Mouse (Mus musculus) erythroblast, embryonic 14.5 days (primary cell): ENCODE data around the gene Actl6b. TPM values are rescaled to one million over a fixed set of nuclear protein-coding genes. Genes with fewer than 3 reads are reported as not detected.

ENCODE experiments used
- H3K27me3 ChIP-seq: 2 replicates; pipeline ENCODE4 v1.6.1; 2012; ENCODE audit warnings: inconsistent platforms; ENCODE audit not compliant: control insufficient read depth
- H3K36me3 ChIP-seq: 2 replicates; pipeline ENCODE4 v1.6.1; 2012; ENCODE audit warnings: mild to moderate bottlenecking, inconsistent platforms; ENCODE audit not compliant: control insufficient read depth
- H3K4me1 ChIP-seq: 2 replicates; pipeline ENCODE4 v1.6.1; 2012; ENCODE audit warnings: inconsistent platforms; ENCODE audit not compliant: control insufficient read depth
- H3K4me3 ChIP-seq: replicated peaks from 2 replicates; pipeline ENCODE3; 2012; ENCODE audit warnings: moderate library complexity, mild to moderate bottlenecking, inconsistent platforms
- H3K9me3 ChIP-seq: 2 replicates; pipeline ENCODE4 v1.6.1; 2012; ENCODE audit warnings: low read length, inconsistent platforms, mixed read lengths; ENCODE audit not compliant: control insufficient read depth
- GATA1 ChIP-seq: IDR thresholded peaks from 2 replicates; pipeline ENCODE4 v1.6.1; 2012; ENCODE audit warnings: low read length, inconsistent platforms, mixed read lengths
- TAL1 ChIP-seq: IDR thresholded peaks from 3 replicates; pipeline ENCODE4 v1.6.1; 2012; ENCODE audit warnings: low read length, inconsistent platforms, mixed read lengths
- polyA plus RNA-seq: library from polyadenylated mRNA; stranded (reverse); fragments of >175 nt; gene quantifications from 2 replicates; pipeline ENCODE4 v1.2.3, GENCODE M21; 2012

Actl6b gene
- polyA plus RNA-seq, 1 experiment: not detected

GRCm38 (mm10) chr5:137528247-137528968 lies 24.9 kb upstream of the Actl6b start:
- H3K4me1 ChIP-seq: peaks cover 64% of the 10 kb centered on the region

GRCm38 (mm10) chr5:137529221-137529995 lies 23.9 kb upstream of the Actl6b start:
- TF ChIP-seq TAL1 (no peak), GATA1 (no peak)
- Histone ChIP-seq H3K4me3 (no peak overlapping the region), H3K9me3 (no peaks in the 10 kb centered on the region), H3K27me3 (no peaks in the 10 kb centered on the region), H3K36me3 (peaks cover 63% of the 10 kb centered on the region), H3K4me1 (peaks cover 73% of the 10 kb centered on the region)

More at GRCm38 (mm10) chr5:137528247-137528968, 24.9 kb upstream of the Actl6b start:
- H3K27me3 ChIP-seq: no peaks in the 10 kb centered on the region
- no peaks in the 10 kb centered on the region for H3K9me3 ChIP-seq
- TF ChIP-seq TAL1: no peak
- TF ChIP-seq GATA1: no peak
- peaks cover 73% of the 10 kb centered on the region for H3K36me3 ChIP-seq
- H3K4me3 ChIP-seq: no peak overlapping the region

GRCm38 (mm10) chr5:137530075-137530474 lies 23.2 kb upstream of the Actl6b start:
- Histone ChIP-seq H3K36me3 (peaks cover 57% of the 10 kb centered on the region), H3K9me3 (no peaks in the 10 kb centered on the region), H3K27me3 (no peaks in the 10 kb centered on the region), H3K4me1 (peaks cover 73% of the 10 kb centered on the region), H3K4me3 (peak overlapping the region; percentile 89)
- TF ChIP-seq GATA1: no peak
- TF ChIP-seq TAL1: no peak

GRCm38 (mm10) chr5:137530588-137531413 lies 22.5 kb upstream of the Actl6b start:
- peaks cover 49% of the 10 kb centered on the region for H3K36me3 ChIP-seq
- H3K4me1 ChIP-seq: peaks cover 70% of the 10 kb centered on the region

GRCm38 (mm10) chr5:137531414-137532130 lies 21.7 kb upstream of the Actl6b start:
- TF ChIP-seq GATA1 (no peak), TAL1 (no peak)
- Histone ChIP-seq H3K4me1 (peaks cover 63% of the 10 kb centered on the region), H3K27me3 (peaks cover 2% of the 10 kb centered on the region; the same call in 1 of the 2 replicates)

More at GRCm38 (mm10) chr5:137530588-137531413, 22.5 kb upstream of the Actl6b start:
- TF ChIP-seq GATA1: no peak
- TF ChIP-seq TAL1: no peak
- H3K4me3 ChIP-seq: peak overlapping the region; percentile 89
- H3K27me3 ChIP-seq: no peaks in the 10 kb centered on the region
- no peaks in the 10 kb centered on the region for H3K9me3 ChIP-seq

GRCm38 (mm10) chr5:137532131-137532807 lies 21.0 kb upstream of the Actl6b start:
- no peak for TF ChIP-seq TAL1
- TF ChIP-seq GATA1: no peak
- Histone ChIP-seq H3K36me3 (peaks cover 36% of the 10 kb centered on the region), H3K27me3 (peaks cover 9% of the 10 kb centered on the region), H3K4me1 (peaks cover 59% of the 10 kb centered on the region), H3K9me3 (no peaks in the 10 kb centered on the region), H3K4me3 (peak overlapping the region; percentile 89)

More at GRCm38 (mm10) chr5:137531414-137532130, 21.7 kb upstream of the Actl6b start:
- Histone ChIP-seq H3K36me3 (peaks cover 42% of the 10 kb centered on the region), H3K4me3 (peak overlapping the region; percentile 89), H3K9me3 (no peaks in the 10 kb centered on the region)

GRCm38 (mm10) chr5:137532808-137533116 lies 20.6 kb upstream of the Actl6b start:
- Histone ChIP-seq H3K4me1 (peaks cover 55% of the 10 kb centered on the region), H3K36me3 (peaks cover 31% of the 10 kb centered on the region), H3K4me3 (peak overlapping the region; percentile 89), H3K9me3 (no peaks in the 10 kb centered on the region), H3K27me3 (peaks cover 12% of the 10 kb centered on the region)
- TF ChIP-seq GATA1 (no peak), TAL1 (no peak)
